Mouse (Mus musculus) ES-CJ7 (cell line): ENCODE data around the gene Ptprh.

ENCODE experiments used
- DNase-seq: peaks from one replicate; pipeline ENCODE4 v3.0.0; 2011; ENCODE audit warnings: low read depth, low spot score

Ptprh gene

GRCm38 (mm10) chr7:4603873-4604272 lies at the start of gene Ptprh:
Gene Ptprh, minus strand, starts transcription at chr7:4604041.
- DNase-seq: no peak

GRCm38 (mm10) chr7:4653351-4653750 lies 49.5 kb upstream of the Ptprh start:
- DNase-seq: no peak

GRCm38 (mm10) chr7:4652726-4653125 lies 48.9 kb upstream of the Ptprh start:
- no peak for DNase-seq

GRCm38 (mm10) chr7:4651581-4651980 lies 47.7 kb upstream of the Ptprh start:
- peak; percentile 42 for DNase-seq

GRCm38 (mm10) chr7:4647992-4648391 lies 44.2 kb upstream of the Ptprh start:
- DNase-seq: no peak

GRCm38 (mm10) chr7:4647291-4647690 lies 43.5 kb upstream of the Ptprh start:
- no peak for DNase-seq

- no peak for DNase-seq
These were observed 43.0 kb upstream of the Ptprh start for GRCm38 (mm10) chr7:4646806-4647205.

GRCm38 (mm10) chr7:4643225-4643624 lies 39.4 kb upstream of the Ptprh start:
- no peak for DNase-seq

- DNase-seq: no peak
These were observed 38.1 kb upstream of the Ptprh start for GRCm38 (mm10) chr7:4641956-4642355.

GRCm38 (mm10) chr7:4641155-4641554 lies 37.3 kb upstream of the Ptprh start:
- no peak for DNase-seq

GRCm38 (mm10) chr7:4636179-4636578 lies 32.3 kb upstream of the Ptprh start:
- no peak for DNase-seq

GRCm38 (mm10) chr7:4631031-4631430 lies 27.2 kb upstream of the Ptprh start, which contains the start of gene Tmem86b:
Gene Tmem86b, minus strand, starts transcription at chr7:4631422.
- DNase-seq: no peak

GRCm38 (mm10) chr7:4630198-4630597 lies 26.4 kb upstream of the Ptprh start:
- no peak for DNase-seq

- DNase-seq: no peak
These were observed 25.7 kb upstream of the Ptprh start for GRCm38 (mm10) chr7:4629586-4629985.

GRCm38 (mm10) chr7:4625928-4626327 lies 22.1 kb upstream of the Ptprh start:
- DNase-seq: no peak

- DNase-seq: no peak
These were observed 20.5 kb upstream of the Ptprh start for GRCm38 (mm10) chr7:4624343-4624742.

- DNase-seq: peak; percentile 70
These were observed 19.8 kb upstream of the Ptprh start for GRCm38 (mm10) chr7:4623544-4624189.

- DNase-seq: peak; percentile 79
These were observed 16.1 kb upstream of the Ptprh start for GRCm38 (mm10) chr7:4619979-4620378.

- no peak for DNase-seq
These were observed 10.0 kb upstream of the Ptprh start for GRCm38 (mm10) chr7:4613740-4614403.

GRCm38 (mm10) chr7:4612956-4613355 lies 9.1 kb upstream of the Ptprh start:
- DNase-seq: no peak

GRCm38 (mm10) chr7:4612386-4612785 lies 8.5 kb upstream of the Ptprh start:
- DNase-seq: no peak

- no peak for DNase-seq
These were observed 8.1 kb upstream of the Ptprh start for GRCm38 (mm10) chr7:4611921-4612341.

- no peak for DNase-seq
These were observed 7.7 kb upstream of the Ptprh start for GRCm38 (mm10) chr7:4611511-4611910.
